Mouse (Mus musculus) ES-Bruce4 (cell line): Measurements from ENCODE around the gene Stkld1. TPM values are rescaled to one million over a fixed set of nuclear protein-coding genes. Genes with fewer than 3 reads are reported as not detected.
A peak's percentile ranks its signal among the peaks of the same experiment; 100 is the strongest.

Experiments
- H3K27ac ChIP-seq: 2 replicates; pipeline ENCODE4 v1.5.1; 2012; ENCODE audit warnings: low read length, inconsistent platforms; ENCODE audit not compliant: insufficient read depth
- H3K27me3 ChIP-seq: 2 replicates; pipeline ENCODE4 v1.6.1; 2012; ENCODE audit warnings: mild to moderate bottlenecking, low read length, inconsistent platforms; ENCODE audit not compliant: control insufficient read depth, poor library complexity, insufficient read depth, severe bottlenecking
- H3K36me3 ChIP-seq: 2 replicates; pipeline ENCODE4 v1.6.1; 2012; ENCODE audit warnings: inconsistent platforms, mild to moderate bottlenecking, low read length, moderate library complexity; ENCODE audit not compliant: control insufficient read depth, poor library complexity, insufficient read depth, severe bottlenecking
- H3K4me1 ChIP-seq: one replicate; pipeline ENCODE4 v1.8.1; 2011; ENCODE audit warnings: low read length; ENCODE audit not compliant: control insufficient read depth, insufficient read depth
- H3K4me3 ChIP-seq: 2 replicates; pipeline ENCODE4 v1.5.1; 2011; ENCODE audit warnings: low read depth, mild to moderate bottlenecking, low read length
- H3K9ac ChIP-seq: 2 replicates; pipeline ENCODE4 v1.6.1; 2012; ENCODE audit warnings: low read depth, mild to moderate bottlenecking, inconsistent platforms; ENCODE audit not compliant: poor library complexity, severe bottlenecking
- H3K9me3 ChIP-seq: replicated peaks from 2 replicates; pipeline ENCODE4 v1.6.1; 2012; ENCODE audit warnings: mild to moderate bottlenecking, low read length, inconsistent platforms; ENCODE audit not compliant: control insufficient read depth, poor library complexity, insufficient read depth, severe bottlenecking
- CTCF ChIP-seq: IDR thresholded peaks from one replicate; pipeline ENCODE4 v1.8.1; 2011; ENCODE audit warnings: low read depth, low read length
- EP300 ChIP-seq: IDR thresholded peaks from 2 replicates; pipeline ENCODE4 v1.6.1; 2011; ENCODE audit warnings: low read depth, low read length; ENCODE audit not compliant: insufficient read depth
- POLR2A ChIP-seq: IDR thresholded peaks from one replicate; pipeline ENCODE4 v1.8.1; 2011; ENCODE audit warnings: low read length; ENCODE audit not compliant: insufficient read depth
- polyA plus RNA-seq: library from polyadenylated mRNA; stranded (reverse); fragments of >200 nt; gene quantifications from 2 replicates; pipeline ENCODE4 v1.2.4, GENCODE M21; 2011; ENCODE audit warnings: low read depth; ENCODE audit not compliant: missing spikeins, insufficient read depth, insufficient read length

Gene Stkld1
- polyA plus RNA-seq, 1 experiment: not detected

DNA sequence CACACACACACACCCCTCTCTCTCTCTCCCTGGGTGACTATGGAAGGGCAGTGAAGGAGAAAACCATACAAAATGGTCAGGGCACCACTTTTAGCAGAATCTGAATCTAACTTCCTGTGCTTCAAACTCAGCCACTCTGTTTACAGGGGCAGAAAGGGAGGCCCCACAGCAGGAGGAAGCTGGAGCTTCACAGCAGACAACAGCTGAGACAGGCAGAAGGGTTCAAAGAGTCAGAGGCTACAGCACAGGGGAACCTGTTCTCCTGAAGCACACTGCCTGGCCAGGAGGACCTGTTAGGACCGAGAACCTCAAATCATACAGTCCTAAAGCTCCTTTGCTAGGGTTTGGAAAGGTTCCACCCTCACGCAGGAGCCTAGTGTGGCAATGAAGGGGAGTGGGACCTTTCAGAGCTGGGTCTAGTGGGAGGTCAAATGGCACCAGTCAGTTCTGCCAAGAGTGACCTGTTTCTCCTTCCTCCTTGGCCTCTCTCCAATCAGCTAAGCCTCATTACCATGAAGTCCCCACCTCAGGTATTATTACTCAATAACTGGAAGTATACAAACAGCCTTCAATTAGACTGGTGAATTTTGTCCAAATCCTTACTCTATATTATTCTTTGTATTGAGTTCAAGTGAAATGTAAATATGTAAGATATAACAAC lies 21.0 kb downstream of the Stkld1 start:
- Histone ChIP-seq H3K9me3 (no peaks in the 10 kb centered on the region), H3K27ac (no peak overlapping the region), H3K9ac (no peak overlapping the region), H3K4me3 (no peak overlapping the region), H3K36me3 (peaks cover 43% of the 10 kb centered on the region), H3K27me3 (no peaks in the 10 kb centered on the region), H3K4me1 (no peaks in the 10 kb centered on the region)
- no peak for TF ChIP-seq POLR2A
- no peak for TF ChIP-seq CTCF
- TF ChIP-seq EP300: no peak

DNA sequence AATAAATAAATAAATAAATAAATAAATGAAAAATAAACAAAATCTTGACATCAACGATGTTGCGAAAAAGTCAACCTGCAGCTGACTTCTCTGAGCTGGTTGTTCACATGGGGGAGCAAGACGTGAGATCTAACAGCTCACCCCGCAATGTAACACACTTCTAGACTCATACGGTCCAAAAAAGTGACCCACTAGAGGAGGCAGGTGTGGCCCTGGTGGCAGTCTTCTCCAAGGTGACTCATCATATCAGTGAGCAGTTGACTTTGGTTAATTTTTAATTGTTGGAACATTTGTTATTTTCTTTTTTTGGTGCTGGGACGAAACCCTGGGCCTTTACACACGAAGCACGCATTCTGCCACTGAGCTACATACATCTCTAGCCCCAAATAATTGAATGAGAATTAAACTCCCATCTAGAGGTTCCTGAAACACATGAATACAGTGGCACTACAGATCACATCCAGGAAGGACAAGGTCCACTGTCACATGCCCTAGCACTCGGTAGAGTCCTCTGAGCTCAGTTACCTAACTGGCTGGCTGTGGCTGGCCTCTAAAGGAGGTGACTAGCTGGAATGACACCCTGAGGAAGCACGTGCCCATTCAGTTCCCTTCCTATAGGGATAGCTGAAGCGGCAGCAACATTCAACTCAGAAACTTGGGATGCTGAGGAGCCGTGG lies 23.1 kb downstream of the Stkld1 start:
- TF ChIP-seq POLR2A: no peak
- TF ChIP-seq EP300: no peak
- no peak for TF ChIP-seq CTCF
- H3K4me1 ChIP-seq: no peaks in the 10 kb centered on the region
- H3K9me3 ChIP-seq: no peaks in the 10 kb centered on the region
- H3K4me3 ChIP-seq: no peak overlapping the region
- H3K27me3 ChIP-seq: no peaks in the 10 kb centered on the region
- H3K36me3 ChIP-seq: peaks cover 55% of the 10 kb centered on the region
- H3K9ac ChIP-seq: no peak overlapping the region
- no peak overlapping the region for H3K27ac ChIP-seq

DNA sequence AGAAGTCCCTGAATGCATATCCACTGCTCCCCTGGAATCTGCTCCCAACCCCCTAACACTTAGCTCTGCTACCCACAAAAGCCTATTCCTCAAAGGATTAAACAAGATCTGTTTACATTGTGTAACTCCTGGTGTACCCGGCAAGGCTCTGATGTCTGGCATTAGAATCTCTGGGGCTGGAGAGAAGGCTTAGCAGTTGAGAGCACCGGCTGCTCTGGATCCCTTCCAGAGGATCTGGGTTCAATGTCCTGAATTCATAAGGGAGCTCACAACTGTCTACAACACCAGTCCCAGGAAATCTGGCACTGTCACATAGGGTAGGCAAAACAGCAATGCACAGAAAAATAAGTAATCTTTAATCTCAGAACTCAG lies 23.6 kb downstream of the Stkld1 start:
- Histone ChIP-seq H3K36me3 (peaks cover 57% of the 10 kb centered on the region), H3K9ac (no peak overlapping the region), H3K27me3 (no peaks in the 10 kb centered on the region), H3K4me3 (no peak overlapping the region), H3K27ac (no peak overlapping the region), H3K9me3 (no peaks in the 10 kb centered on the region), H3K4me1 (no peaks in the 10 kb centered on the region)
- no peak for TF ChIP-seq EP300
- no peak for TF ChIP-seq POLR2A
- TF ChIP-seq CTCF: no peak

DNA sequence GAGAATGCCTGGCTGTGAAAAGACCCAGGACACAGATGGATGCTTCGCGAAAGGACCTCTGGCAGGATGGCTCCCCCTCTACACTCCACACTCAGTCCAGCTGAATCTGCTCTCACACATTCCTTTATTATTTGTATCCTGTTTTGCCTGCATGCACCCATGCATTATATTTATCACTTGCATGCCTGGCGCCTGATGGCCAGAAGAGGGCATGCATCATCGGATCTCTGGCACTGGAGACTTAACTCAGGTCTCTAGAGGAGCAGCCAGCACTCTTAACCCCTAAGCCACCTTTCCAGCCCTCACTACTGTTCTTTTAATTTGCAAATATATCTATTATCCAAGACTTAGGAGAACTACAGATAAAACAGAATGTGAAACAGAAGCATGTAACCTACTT lies 26.9 kb downstream of the Stkld1 start:
- H3K9me3 ChIP-seq: no peaks in the 10 kb centered on the region
- H3K9ac ChIP-seq: no peak overlapping the region
- H3K36me3 ChIP-seq: peaks cover 45% of the 10 kb centered on the region
- H3K27ac ChIP-seq: no peak overlapping the region
- H3K4me1 ChIP-seq: no peaks in the 10 kb centered on the region
- H3K27me3 ChIP-seq: no peaks in the 10 kb centered on the region
- peak; percentile 32 for TF ChIP-seq CTCF
- TF ChIP-seq POLR2A: no peak
- H3K4me3 ChIP-seq: no peak overlapping the region

DNA sequence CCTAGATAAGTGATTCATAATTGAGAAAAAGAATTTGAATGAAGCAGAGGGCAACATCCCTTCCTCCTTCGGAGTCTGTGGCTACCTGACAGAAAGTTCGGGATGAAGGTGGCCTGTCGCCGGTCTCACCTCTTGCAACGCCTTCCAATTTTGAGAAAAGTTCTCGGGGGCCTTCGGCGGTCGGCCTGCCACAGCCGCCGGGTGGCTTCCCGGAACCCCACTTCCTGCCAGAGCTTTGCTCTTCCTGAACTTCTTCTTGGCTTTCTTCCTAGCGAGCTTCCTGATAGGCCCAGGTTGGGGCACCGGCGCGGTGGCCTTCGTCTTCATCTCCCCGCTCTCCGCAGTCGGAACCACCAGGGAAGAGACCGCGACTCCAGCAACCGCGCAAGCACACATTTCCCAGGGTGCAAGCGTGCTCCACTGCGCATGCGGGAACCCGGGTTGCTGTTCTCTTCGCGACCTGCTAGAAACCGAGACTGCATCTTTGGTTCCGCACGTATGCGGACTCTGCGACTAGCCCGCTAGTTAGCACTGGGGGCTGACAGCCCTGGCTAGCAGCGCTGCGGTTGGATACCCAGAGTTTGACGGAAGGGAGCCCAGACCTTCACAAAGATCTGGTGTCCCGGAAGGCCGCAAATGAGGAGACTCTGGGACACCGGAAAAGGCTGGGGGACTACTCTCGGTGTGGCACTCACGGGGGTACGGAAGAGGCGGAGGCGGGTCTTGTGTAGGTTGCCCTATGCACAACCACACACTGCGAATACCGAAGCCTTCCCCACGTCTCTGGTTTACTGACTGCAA lies 30.3 kb downstream of the Stkld1 start, which contains the start of gene Rexo4:
TSS of gene Rexo4 (minus strand) at position 464 of the 801 bp plus-strand sequence.
- peaks cover 17% of the 10 kb centered on the region for H3K36me3 ChIP-seq
- H3K9ac ChIP-seq: peak within 1 kb of the TSS; percentile 73
- H3K27ac ChIP-seq: peak within 1 kb of the TSS; percentile 52
- no peaks in the 10 kb centered on the region for H3K27me3 ChIP-seq
- peak within 1 kb of the TSS; percentile 92 for H3K4me3 ChIP-seq
- H3K4me1 ChIP-seq: no peaks in the 10 kb centered on the region
- peak; percentile 50 for TF ChIP-seq POLR2A
- no peak for TF ChIP-seq EP300
- no peaks in the 10 kb centered on the region for H3K9me3 ChIP-seq
